Mouse (Mus musculus) frontal cortex, postnatal 36 days (tissue): Measurements from ENCODE around the gene Fbxl13.
"Not testable (repeated sequence)": the region's sequence is repeated elsewhere in the genome, so short reads cannot be mapped to it uniquely, and the experiment has no call there.

Source experiments
- DNase-seq, 2 experiments: peaks; one replicate each; pipeline ENCODE4 v3.0.0; 2022; ENCODE audit warnings: low spot score in 2 of 2

Gene Fbxl13

GRCm38 (mm10) chr5:21656912-21657311 lies 11.5 kb upstream of the Fbxl13 start:
- no peak for DNase-seq

GRCm38 (mm10) chr5:21651885-21652612 lies 6.6 kb upstream of the Fbxl13 start:
- no peak for DNase-seq

DNA sequence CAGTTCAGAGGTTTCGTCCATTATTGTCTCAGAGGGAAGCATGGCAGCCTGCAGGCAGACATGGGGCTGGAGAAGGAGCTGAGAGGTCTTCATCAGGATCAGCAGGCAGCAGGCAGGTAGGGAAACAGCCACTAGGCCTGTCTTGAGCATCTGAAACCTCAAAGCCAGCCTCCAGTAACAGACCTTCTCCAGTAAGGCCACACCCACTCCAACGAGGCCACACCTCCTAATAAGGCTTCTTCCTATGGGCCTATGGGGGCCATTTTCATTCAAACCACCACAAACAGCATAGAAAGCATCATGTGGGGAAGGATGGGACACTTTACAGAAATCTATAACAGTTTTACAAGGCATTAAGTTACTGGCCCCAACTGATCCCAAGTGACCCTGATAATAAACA lies 5.3 kb upstream of the Fbxl13 start:
- DNase-seq = no peak

DNA sequence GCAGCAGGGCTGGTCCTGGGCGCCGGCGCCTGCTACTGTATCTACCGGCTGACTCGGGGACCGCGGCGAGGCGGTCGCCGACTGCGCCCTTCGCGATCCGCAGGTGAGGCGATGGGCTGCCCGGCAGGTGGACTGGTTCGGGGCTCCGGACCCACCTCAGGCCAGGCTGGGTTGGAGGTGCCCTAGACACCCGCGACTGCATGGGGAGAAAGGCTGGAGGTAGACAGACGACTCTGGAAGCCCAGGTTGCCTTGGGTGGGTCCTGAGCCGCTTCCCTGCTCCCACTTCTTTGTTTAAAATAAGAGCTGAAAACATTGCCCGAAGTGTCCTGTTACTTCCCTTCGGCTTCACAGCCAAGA lies 678 bp upstream of the Fbxl13 start:
- DNase-seq = no peak

GRCm38 (mm10) chr5:21644891-21645438 lies 469 bp downstream of the Fbxl13 start:
- no peak for DNase-seq

DNA sequence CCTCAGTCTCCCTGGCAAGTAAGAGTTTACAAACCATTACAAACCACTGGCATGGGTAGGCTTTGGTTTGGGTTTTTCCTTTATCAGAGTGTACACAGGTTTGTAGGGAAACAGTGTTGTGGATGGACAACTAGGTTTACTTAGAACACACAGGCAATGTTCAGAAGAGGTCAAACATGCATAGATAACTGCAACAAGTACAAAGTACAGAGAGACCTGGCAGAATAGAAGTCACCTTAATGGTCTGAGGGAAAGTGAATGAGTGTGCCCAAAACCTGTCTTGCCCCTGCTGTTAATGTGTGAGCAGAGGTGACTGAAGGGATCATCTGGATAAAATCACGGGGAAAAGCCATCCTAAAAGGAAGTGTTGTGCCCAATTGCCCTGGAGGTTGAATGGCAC lies 1.8 kb downstream of the Fbxl13 start:
- DNase-seq = no peak

GRCm38 (mm10) chr5:21640961-21641360 lies 4.5 kb downstream of the Fbxl13 start:
- DNase-seq = peak; percentile 63 to 83

GRCm38 (mm10) chr5:21625916-21626315 lies 19.5 kb downstream of the Fbxl13 start:
- DNase-seq = no peak

GRCm38 (mm10) chr5:21616450-21617009 lies 28.9 kb downstream of the Fbxl13 start:
- no peak for DNase-seq

GRCm38 (mm10) chr5:21614299-21614698 lies 31.1 kb downstream of the Fbxl13 start:
- DNase-seq = not testable (repeated sequence)

- no peak for DNase-seq
Observed at GRCm38 (mm10) chr5:21610996-21611395, 34.4 kb downstream of the Fbxl13 start.

DNA sequence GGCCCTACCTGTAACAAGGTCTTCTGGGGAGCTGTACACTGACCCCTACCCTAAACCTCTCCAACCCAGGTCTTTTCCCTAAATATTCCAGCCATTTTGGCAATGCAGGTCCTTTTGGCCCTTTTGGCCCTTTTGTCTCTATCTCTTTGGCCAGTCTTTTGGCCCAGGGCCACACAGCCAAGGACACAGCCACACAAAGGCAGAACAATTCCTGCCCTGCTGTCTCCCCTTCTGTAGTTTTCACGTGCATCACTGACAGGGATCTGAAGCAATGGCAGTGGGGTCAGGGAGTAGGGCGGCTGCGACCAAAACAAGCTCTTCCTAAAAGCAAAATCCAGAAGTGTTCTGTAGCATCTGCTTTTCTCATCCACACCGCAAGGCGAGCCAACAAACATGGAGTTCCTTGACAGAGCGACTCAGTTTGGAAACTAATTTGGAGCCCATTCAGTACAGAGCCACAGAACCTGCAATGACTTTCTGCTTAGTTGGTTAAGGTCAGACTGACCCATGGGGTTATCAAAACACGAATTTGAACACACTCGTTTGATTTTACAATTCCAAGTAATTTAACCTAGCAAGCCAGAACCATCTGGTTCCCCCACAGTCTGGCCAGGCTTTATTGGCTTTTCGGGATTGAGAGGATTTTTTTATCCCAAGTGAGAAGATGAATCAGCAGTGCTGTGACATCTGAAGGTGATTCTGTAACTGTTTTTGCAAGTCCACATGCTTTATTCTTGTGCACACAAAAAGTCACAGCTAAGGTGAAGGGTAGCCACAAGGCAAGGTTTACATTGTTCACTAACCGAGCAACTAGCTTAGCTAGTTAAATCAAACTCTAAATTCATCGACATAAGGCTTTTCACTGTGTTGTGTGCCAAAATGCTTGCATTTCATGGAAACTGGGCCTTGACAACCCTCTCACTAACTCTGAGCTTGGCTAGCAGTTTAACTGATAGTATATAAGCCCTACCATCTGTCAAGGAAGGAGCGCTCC lies 36.8 kb downstream of the Fbxl13 start:
- peak; percentile 51 to 76 for DNase-seq

GRCm38 (mm10) chr5:21605936-21606335 lies 39.5 kb downstream of the Fbxl13 start:
- no peak for DNase-seq

GRCm38 (mm10) chr5:21599961-21600360 lies 45.5 kb downstream of the Fbxl13 start:
- DNase-seq = no peak

- DNase-seq = not testable (repeated sequence)
Observed at GRCm38 (mm10) chr5:21599536-21599935, 45.9 kb downstream of the Fbxl13 start.

GRCm38 (mm10) chr5:21593201-21593709 lies 52.2 kb downstream of the Fbxl13 start:
- peak in 1 of 2 experiments; percentile 29 for DNase-seq

GRCm38 (mm10) chr5:21592106-21592505 lies 53.3 kb downstream of the Fbxl13 start:
- no peak for DNase-seq

- no peak for DNase-seq
Observed at GRCm38 (mm10) chr5:21588220-21588619, 57.2 kb downstream of the Fbxl13 start.

GRCm38 (mm10) chr5:21587683-21588082 lies 57.8 kb downstream of the Fbxl13 start:
- DNase-seq = no peak

DNA sequence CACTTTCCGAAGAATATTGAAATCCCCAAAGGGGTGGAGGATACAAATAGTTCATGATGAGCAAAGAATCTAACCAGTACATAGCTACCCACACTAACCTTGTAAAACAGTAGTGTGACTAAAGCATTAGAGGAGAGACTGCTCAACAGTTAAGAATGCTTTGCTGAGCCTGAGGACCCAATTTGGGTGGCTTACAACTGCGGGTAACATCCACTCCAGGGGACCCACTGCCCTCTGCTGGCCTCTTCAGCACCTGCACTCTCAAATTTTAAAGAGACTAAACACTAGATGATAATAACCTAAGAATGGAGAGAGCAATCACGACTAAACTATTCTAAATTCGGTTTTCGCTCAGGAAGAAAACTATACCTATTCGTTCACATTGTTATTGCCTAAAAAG lies 58.7 kb downstream of the Fbxl13 start:
- no peak for DNase-seq

GRCm38 (mm10) chr5:21578136-21578535 lies 67.3 kb downstream of the Fbxl13 start:
- DNase-seq = no peak

- DNase-seq = no peak
Observed at GRCm38 (mm10) chr5:21575210-21575550, 70.3 kb downstream of the Fbxl13 start.
